Mouse (Mus musculus): ENCODE data around the gene Slc6a6. TPM values are rescaled to one million over a fixed set of nuclear protein-coding genes. Genes with fewer than 3 reads are reported as not detected.

Gene Slc6a6
- total RNA-seq, 2 experiments from 2014 or later = 30.2 to 42.9 TPM

- no peak for ATAC-seq (replicated peaks; ENCODE audit: poor library complexity, severe bottlenecking)
These were observed 34.8 kb downstream of the Slc6a6 start for GRCm38 (mm10) chr6:91718603-91719002.

DNA sequence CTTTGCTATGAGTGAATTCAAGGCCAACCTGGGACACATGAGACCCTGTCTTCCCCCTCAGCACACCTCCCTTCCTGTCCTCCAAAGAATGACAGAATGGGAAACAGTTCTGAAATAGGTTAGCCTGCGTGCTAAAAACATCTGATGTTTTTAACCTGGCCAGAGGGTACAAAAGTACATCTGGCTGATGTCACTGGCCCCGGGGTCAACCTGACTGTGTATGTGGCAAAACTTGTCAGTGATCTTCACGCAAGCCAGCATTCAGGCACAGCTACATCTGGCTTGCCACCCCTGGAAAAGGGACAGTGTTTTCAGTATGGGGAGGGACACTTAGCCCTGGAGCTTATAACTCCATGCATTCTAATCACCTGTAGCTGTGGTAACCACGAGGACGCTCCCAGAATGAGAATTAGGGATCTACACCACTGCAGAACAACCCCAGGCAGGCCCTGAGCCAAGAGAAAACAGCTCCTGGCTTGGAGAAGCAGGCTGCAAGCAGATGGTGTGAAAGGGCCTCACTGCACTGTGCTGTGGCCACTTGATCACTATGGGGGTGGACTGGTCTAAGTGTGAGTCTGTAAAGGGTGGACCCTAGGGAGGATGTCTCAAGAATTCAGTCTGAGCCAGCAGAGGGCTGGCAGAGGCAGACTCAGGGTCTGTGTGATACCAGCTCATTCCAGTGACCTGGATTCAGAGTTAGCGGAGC is 35.3 kb downstream of the Slc6a6 start:
- no peak for ATAC-seq (replicated peaks; ENCODE audit: poor library complexity, severe bottlenecking)

DNA sequence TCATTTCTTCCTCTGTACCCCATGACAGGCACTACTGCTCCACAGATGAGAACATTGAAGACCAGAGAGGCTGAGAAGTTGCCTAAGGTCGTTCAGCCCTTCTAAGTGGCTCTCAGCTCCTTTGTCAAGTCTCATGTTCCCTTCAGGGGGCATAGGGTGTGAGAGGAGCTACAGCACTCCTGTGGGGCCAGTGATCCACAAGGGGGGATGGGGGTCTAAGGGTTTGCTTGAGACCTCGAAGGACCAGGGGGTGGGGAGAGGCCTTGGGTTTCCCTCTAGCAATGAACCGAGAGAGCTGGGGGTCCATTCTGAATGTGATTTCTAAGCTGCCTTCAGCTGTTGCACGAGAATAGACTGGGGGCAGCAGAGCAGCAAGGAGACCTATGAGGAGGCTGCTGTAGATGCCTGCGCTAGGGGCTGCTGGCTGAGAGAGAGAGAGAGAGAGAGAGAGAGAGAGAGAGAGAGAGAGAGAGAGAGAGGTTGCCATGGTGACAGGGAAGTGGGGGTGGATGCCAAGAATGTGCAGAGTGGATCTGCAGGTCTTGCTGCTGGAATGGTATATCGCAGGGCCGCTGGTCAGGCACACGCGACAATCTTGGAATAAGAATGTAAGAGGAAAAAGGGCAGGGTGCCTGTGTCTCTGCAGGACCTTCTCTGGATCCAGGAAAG is 36.1 kb downstream of the Slc6a6 start:
- ATAC-seq (replicated peaks; ENCODE audit: poor library complexity, severe bottlenecking) = no peak

DNA sequence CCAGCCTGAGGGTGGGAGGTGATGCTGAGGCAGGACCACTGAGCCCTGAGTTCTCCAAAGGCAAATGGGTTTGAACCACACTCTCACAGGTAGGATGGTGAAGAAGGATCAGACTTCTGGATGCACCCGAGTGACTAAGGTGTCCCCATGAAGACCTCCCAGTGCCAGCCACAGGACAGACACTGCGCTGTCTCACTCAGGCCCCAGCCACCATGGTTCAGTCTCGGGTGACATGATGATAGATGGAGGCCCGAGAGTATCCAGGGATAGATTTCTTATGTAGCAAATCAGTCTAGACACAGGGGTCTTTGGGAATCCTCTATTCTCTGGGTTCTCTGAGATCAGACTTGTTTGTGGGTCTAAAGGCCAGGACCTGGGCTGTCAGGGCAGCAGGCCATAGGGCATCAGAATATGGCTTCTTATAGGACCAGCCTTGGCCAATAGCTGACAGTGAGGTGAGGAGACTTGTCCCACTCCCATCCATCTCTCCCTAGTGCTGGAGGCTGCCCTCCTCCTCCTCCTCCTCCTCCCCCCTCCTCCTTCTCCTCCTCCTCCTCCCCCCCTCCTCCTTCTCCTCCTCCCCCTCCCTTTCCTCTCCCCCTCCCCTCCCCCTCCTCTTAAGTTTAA is 36.8 kb downstream of the Slc6a6 start:
- no peak for ATAC-seq (replicated peaks; ENCODE audit: poor library complexity, severe bottlenecking)

- ATAC-seq (replicated peaks; ENCODE audit: poor library complexity, severe bottlenecking) = no peak
These were observed 37.4 kb downstream of the Slc6a6 start for GRCm38 (mm10) chr6:91721215-91721701.

DNA sequence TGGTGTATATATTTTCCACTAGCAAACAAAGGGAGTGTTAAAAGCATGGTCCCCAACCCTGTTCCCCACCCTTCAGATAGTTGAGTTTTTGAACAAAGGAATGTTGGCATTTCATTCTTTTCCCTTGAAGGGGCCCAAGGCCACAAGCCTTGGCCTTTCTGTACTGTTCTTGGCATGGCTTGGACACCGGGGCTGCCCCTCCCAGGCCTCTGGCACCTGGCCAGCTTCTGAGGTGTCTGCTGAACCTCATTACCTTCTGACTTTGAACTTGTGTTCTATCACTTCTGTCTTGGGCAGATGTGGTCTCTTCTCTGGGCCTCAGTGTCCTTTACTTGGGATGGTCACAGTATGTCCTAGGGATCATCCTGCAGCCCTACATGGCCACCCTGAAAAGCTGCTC is 43.5 kb downstream of the Slc6a6 start:
- ATAC-seq (replicated peaks; ENCODE audit: poor library complexity, severe bottlenecking) = no peak

- ATAC-seq (replicated peaks; ENCODE audit: poor library complexity, severe bottlenecking) = no peak
These were observed 45.2 kb downstream of the Slc6a6 start for GRCm38 (mm10) chr6:91728939-91729619.

GRCm38 (mm10) chr6:91729677-91730127 is 45.8 kb downstream of the Slc6a6 start:
- ATAC-seq (replicated peaks; ENCODE audit: poor library complexity, severe bottlenecking) = no peak

- no peak for ATAC-seq (replicated peaks; ENCODE audit: poor library complexity, severe bottlenecking)
These were observed 48.3 kb downstream of the Slc6a6 start for GRCm38 (mm10) chr6:91732138-91732537.

- no peak for ATAC-seq (replicated peaks; ENCODE audit: poor library complexity, severe bottlenecking)
These were observed 52.6 kb downstream of the Slc6a6 start for GRCm38 (mm10) chr6:91736471-91736870.

GRCm38 (mm10) chr6:91737451-91737850 is 53.6 kb downstream of the Slc6a6 start:
- no peak for ATAC-seq (replicated peaks; ENCODE audit: poor library complexity, severe bottlenecking)

DNA sequence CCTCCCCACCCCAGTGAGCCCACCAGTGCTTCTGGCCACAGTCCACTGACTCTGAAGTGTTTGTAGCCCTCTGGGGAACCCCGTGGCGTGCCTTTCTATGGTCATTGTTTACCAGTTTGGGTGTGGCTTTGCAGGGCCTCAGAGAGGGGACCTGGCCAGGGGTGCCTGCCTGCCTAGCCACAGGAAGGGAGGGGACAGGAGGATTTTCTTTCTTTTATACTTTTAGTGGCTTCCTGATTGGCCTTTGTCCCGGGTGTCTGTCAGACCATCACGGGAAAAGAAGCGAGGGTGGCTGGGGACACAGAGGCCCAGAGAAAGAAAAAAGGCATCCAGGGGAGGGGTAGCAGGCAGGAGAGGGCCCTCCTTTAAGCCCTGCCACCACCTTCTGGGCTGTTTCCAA is 54.2 kb downstream of the Slc6a6 start:
- no peak for ATAC-seq (replicated peaks; ENCODE audit: poor library complexity, severe bottlenecking)

GRCm38 (mm10) chr6:91741046-91741445 is 57.2 kb downstream of the Slc6a6 start:
- peak; percentile 90 for ATAC-seq (replicated peaks; ENCODE audit: poor library complexity, severe bottlenecking)

- no peak for ATAC-seq (replicated peaks; ENCODE audit: poor library complexity, severe bottlenecking)
These were observed 58.6 kb downstream of the Slc6a6 start for GRCm38 (mm10) chr6:91742466-91742865.

DNA sequence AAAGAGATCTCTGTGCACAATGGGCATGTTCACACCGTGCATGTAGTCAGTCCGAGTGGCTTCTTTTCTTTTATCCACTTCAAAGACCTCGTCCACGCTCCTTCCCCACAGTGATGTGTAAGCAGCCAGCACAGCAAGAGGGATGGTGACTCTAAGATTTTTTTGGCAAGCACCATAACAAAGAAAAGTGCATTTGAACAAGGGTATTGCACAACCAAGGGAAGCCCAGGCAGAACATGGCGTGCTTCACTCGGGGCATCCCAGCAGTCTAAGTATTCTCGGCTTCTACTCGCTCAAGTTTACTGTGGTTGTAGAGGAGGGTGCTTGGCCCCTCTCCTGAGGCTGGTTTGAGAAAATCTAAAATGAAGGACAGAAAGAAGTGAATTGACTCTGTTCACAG is 59.1 kb downstream of the Slc6a6 start:
- ATAC-seq (replicated peaks; ENCODE audit: poor library complexity, severe bottlenecking) = no peak

- ATAC-seq (replicated peaks; ENCODE audit: poor library complexity, severe bottlenecking) = no peak
These were observed 60.0 kb downstream of the Slc6a6 start for GRCm38 (mm10) chr6:91743886-91744285.

DNA sequence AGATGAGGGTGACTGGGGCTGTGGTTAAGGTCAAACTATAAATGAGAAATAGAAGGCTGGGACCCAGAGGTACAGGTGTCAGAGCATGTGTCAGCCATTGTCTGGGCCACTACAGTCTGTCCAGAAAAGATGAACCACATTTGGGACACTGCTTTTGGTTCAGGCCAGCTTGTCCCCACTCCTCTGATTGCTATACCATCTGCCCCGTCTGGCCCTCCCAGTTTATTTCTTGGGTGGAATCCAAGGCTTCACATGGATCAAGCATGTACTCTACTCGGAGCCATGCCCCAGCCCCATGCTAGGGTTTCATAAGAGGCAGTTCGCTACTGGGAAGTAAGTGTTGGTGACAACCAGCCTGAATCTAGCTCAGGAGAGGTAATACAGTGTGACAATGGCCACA is 61.4 kb downstream of the Slc6a6 start:
- no peak for ATAC-seq (replicated peaks; ENCODE audit: poor library complexity, severe bottlenecking)

DNA sequence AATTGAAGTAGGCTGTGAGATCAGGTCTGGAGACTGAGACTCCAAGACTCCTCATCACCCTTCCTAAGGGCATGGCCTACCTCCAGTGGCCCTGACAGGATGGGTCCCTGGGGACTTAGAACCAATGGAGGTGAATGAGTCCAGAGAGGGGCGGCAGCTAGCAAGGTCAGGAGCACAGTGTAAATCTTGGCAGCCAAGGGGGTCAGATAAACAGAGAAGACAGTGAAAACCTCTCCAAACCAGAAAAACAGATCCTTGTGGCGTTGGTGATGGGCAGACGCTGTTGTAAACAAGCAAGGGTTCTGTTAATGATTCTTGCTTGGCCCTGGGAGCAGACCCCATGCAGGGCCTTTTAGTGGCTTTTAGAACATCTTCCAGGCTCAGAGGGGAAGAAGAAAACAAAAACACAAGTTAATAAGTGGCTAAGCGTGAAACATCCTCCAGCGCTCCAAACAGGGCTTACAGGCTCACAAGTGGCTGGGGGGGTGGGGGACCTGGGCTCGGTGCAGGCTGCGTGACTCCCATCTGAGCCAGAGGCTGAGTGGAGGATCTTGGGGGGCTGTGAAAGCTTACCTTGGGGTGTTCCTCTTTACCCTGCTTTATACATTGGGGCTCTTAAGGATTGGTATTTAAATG is 62.2 kb downstream of the Slc6a6 start:
- no peak for ATAC-seq (replicated peaks; ENCODE audit: poor library complexity, severe bottlenecking)

- ATAC-seq (replicated peaks; ENCODE audit: poor library complexity, severe bottlenecking) = no peak
These were observed 62.9 kb downstream of the Slc6a6 start for GRCm38 (mm10) chr6:91746776-91747175.

- peak; percentile 52 for ATAC-seq (replicated peaks; ENCODE audit: poor library complexity, severe bottlenecking)
These were observed 67.1 kb downstream of the Slc6a6 start for GRCm38 (mm10) chr6:91750976-91751375.
